Mouse (Mus musculus) embryo, embryonic 10 days (tissue): ENCODE measurements around the gene Tra2a.

Experiments
- DNase-seq: peaks from one replicate; pipeline ENCODE4 v3.0.0-alpha.2; 2015; ENCODE audit warnings: low spot score

The Tra2a gene

DNA sequence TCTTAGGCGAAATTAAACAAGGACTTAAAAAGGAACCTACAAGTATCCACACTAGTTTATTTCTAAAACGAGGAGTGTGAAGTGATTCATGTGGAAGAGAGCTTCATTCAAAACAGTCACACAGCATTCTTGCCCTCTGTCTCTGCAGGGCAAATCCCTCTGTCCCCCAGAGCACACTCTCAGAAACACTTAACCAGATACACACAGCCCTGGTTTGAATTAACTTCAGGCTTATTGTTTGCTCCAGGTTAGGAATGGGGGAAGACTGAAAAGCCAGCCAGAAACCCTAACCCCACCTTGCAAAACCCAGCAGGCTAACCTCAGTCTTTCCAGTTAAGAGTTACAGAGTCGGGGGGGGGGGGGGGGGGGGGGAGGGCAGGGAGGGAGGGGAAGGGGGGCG lies 51.7 kb downstream of the Tra2a start:
- DNase-seq: peak; percentile 54

DNA sequence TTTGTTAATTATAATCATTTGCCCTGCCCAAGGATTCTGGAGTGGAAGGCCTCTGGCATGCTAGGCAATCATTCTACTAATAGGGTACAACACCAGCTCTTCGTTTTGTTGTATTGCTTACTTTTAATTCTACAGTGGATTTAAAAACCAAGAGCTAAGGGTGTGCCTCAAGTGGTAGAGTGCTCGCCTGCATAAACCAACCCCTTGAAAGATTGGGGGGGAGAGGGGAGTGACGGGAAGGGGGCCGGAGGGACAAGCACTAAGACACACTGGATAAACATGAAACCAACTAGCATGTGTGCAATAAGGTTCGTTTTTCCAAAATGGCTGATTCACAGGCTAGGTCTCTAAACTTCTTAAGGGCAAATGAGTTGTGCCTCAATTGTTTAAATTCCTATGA lies 52.2 kb downstream of the Tra2a start:
- no peak for DNase-seq

- peak; percentile 87 for DNase-seq
These were observed 53.7 kb downstream of the Tra2a start for GRCm38 (mm10) chr6:49209881-49210854.

DNA sequence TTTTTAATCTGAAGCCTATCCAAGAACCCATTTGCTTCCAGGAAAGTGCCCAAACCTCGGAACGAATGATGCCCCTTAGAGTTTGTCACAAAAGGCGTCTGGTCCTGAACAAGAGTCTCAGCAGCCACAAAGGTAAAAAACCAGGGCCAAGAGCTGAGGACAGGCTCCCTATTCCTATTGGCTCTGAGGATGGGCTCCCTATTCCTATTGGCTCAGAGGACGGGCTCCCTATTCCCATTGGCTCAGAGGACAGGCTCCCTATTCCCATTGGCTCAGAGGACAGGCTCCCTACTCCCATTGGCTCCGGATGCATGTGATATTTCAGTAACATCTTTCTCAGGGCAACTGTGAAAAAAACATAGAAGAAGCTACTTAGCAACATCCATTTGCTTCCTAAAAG lies 54.9 kb downstream of the Tra2a start:
- peak; percentile 37 for DNase-seq

- no peak for DNase-seq
These were observed 55.4 kb downstream of the Tra2a start for GRCm38 (mm10) chr6:49208297-49208930.

- no peak for DNase-seq
These were observed 57.4 kb downstream of the Tra2a start for GRCm38 (mm10) chr6:49206416-49206815.

DNA sequence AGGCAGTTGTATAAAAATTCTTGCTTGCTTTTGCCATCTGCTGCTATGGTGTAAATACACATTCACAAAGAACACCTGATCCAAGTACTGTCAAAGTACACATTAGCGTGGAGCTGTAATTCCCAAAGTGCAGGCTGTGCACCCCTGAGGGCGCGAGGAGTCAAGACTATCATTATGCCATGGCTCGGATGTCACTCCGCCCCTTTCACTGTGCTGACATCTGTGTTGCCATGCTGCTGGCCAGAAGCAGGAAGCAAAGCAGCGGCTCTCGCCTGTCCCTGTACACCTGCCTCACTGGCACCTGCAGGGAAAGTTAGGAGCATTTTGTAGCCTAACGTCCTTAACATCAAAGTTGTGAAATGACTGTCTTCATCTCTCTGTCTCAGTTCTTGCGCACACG lies 68.6 kb downstream of the Tra2a start:
- peak; percentile 39 for DNase-seq

GRCm38 (mm10) chr6:49194536-49194935 lies 69.3 kb downstream of the Tra2a start:
- no peak for DNase-seq
